Mouse (Mus musculus) mouse embryonic stem cell (cell line): Measurements from ENCODE around the gene Hpca.

Experiments
- in situ Hi-C, 2 experiments: fragments of 300-500 bp; cut with MboI; formaldehyde crosslinking; loops; 1 replicate in 1 of 2; 3 replicates in 1 of 2; pipeline ENCODE4 v1.14.3; 2019 to 2020; ENCODE audit warnings: low sequenced_read_pairs in 2 of 2, low pct_unique_long_range_greater_than_20kb in 1 of 2, mixed read lengths in 1 of 2; ENCODE audit not compliant: unreplicated experiment in 1 of 2

Hpca gene

GRCm38 (mm10) chr4:129117720-129118510, 3.9 kb downstream of the Hpca start:
- in situ Hi-C loops = no loop called here

- in situ Hi-C loops = no loop called here
These were observed 5.1 kb downstream of the Hpca start for GRCm38 (mm10) chr4:129116703-129117102.

GRCm38 (mm10) chr4:129113083-129113988, 8.5 kb downstream of the Hpca start:
- in situ Hi-C loops = no loop called here

GRCm38 (mm10) chr4:129112231-129112630, 9.6 kb downstream of the Hpca start:
- in situ Hi-C loops = no loop called here

- in situ Hi-C loops = no loop called here
These were observed 10.5 kb downstream of the Hpca start for GRCm38 (mm10) chr4:129111350-129111749.

GRCm38 (mm10) chr4:129110804-129111203, 11.0 kb downstream of the Hpca start:
- in situ Hi-C loops = no loop called here

GRCm38 (mm10) chr4:129108624-129109023, 13.2 kb downstream of the Hpca start:
- in situ Hi-C loops = no loop called here

- in situ Hi-C loops = no loop called here
These were observed 14.4 kb downstream of the Hpca start for GRCm38 (mm10) chr4:129107348-129107899.

- in situ Hi-C loops = no loop called here
These were observed 15.8 kb downstream of the Hpca start for GRCm38 (mm10) chr4:129106073-129106472.

GRCm38 (mm10) chr4:129105356-129105755, 16.5 kb downstream of the Hpca start, which contains the start of gene Tmem54:
Gene Tmem54, plus strand, starts transcription at chr4:129105548.
- in situ Hi-C loops = no loop called here

GRCm38 (mm10) chr4:129102133-129102829, 19.6 kb downstream of the Hpca start:
- in situ Hi-C loops = no loop called here

- in situ Hi-C loops = no loop called here
These were observed 24.8 kb downstream of the Hpca start for GRCm38 (mm10) chr4:129097006-129097405.

GRCm38 (mm10) chr4:129095276-129095675, 26.6 kb downstream of the Hpca start:
- in situ Hi-C loops = no loop called here

- in situ Hi-C loops = loop anchor here (5.0 kb wide), 2 partner anchors 131 to 136 kb away; no protein-coding TSS in a partner anchor
These were observed 34.0 kb downstream of the Hpca start for GRCm38 (mm10) chr4:129087850-129088249.

GRCm38 (mm10) chr4:129086078-129086477, 35.8 kb downstream of the Hpca start:
- in situ Hi-C loops = loop anchor here (5.0 kb wide), 2 partner anchors 129 to 134 kb away; no protein-coding TSS in a partner anchor

- in situ Hi-C loops = loop anchor here (5.0 kb wide), 2 partner anchors 128 to 133 kb away; no protein-coding TSS in a partner anchor
These were observed 36.9 kb downstream of the Hpca start for GRCm38 (mm10) chr4:129084896-129085295.

GRCm38 (mm10) chr4:129082379-129083115, 39.3 kb downstream of the Hpca start:
- in situ Hi-C loops = no loop called here

- in situ Hi-C loops = no loop called here
These were observed 39.9 kb downstream of the Hpca start for GRCm38 (mm10) chr4:129081939-129082338.
